Mouse (Mus musculus): ENCODE measurements around the gene Fkbp8.
A peak's percentile ranks its signal among the peaks of the same experiment; 100 is the strongest.
"Not testable (repeated sequence)": the region's sequence is repeated elsewhere in the genome, so short reads cannot be mapped to it uniquely, and the experiment has no call there.

Gene Fkbp8

GRCm38 (mm10) chr8:70501820-70502529 lies 25.5 kb upstream of the Fkbp8 start:
- no peak for DNase-seq (ENCODE audit: low read depth, low spot score)

DNA sequence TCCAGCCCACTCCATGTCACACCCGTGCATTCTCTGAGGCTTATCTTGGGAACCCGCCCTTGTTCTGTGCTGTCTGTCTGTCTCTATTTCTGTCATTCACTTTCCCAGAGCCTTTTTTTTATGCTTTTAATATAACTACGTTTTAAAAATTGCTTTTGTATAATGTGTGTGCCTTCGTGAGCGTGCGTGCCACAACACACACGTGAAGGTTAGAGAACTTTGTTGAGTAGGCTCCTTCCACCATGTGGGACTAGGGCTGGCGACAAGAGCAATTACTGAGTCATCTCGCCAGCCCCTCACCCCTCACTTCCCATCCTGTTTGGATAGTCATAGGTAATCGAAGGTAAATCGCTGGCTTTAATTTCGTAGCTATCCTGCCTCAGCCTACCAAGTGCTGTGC lies 25.0 kb upstream of the Fkbp8 start:
- no peak for DNase-seq (ENCODE audit: low read depth, low spot score)

- peak; percentile 86 for DNase-seq (ENCODE audit: low read depth, low spot score)
These were observed 24.3 kb upstream of the Fkbp8 start for GRCm38 (mm10) chr8:70503062-70503750.

DNA sequence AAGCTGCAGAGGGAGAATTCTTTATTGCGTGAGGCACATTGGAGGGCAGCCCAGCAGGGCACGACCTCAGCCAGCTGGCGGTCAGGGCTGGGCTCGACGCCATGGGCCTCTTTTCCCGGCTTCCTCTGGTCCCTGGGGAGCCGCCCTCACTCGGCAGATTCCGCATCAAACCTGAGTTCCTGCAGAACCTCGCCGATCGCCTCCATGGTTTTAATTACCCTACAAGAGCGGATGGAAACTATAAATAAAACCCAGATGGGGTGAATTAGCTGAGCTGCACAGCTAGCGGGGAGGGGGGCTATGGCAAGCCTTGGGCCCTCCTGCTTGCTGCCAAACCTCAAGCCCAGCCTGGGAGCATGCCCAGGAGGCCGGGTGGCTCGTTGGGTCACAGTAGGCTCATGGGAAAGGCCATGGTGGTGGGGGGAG lies 23.2 kb upstream of the Fkbp8 start:
- no peak for DNase-seq (ENCODE audit: low read depth, low spot score)

GRCm38 (mm10) chr8:70504851-70505250 lies 22.7 kb upstream of the Fkbp8 start:
- peak; percentile 77 for DNase-seq (ENCODE audit: low read depth, low spot score)

DNA sequence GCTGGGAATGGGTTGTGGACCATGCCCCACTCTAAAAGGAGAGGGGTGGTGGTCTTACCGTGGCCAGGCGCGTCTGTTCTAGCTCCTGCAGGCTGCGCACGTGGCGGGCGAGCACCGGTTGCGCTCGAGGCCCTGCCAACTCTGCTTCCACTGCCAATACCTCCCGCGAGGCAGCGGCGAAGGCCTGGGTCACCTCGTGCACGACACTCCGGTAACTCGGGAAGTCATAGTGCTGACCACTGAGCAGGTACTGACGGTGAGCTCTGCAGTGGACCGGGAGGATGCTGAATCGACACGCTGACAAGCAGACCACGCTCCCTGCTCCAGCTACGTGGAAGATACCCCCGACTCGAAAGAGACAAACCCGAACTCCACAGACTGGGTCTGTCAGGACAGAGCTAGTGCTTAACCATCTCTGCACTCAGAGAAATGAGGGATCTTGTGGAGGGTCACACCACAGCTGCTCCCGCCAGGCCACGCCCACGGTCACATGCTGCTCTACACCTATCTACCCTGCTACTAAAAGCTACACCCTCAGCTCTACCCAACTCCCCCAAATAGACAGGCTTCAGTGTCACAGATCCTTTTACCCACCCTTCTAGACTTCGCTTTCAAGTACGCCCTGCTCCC lies 21.7 kb upstream of the Fkbp8 start:
- DNase-seq (ENCODE audit: low read depth, low spot score) = no peak

GRCm38 (mm10) chr8:70506328-70507026 lies 21.0 kb upstream of the Fkbp8 start, which contains the start of gene Rex1bd:
TSS of gene Rex1bd (minus strand) at chr8:70506752.
- DNase-seq (ENCODE audit: low read depth, low spot score) = peak; percentile 99

DNA sequence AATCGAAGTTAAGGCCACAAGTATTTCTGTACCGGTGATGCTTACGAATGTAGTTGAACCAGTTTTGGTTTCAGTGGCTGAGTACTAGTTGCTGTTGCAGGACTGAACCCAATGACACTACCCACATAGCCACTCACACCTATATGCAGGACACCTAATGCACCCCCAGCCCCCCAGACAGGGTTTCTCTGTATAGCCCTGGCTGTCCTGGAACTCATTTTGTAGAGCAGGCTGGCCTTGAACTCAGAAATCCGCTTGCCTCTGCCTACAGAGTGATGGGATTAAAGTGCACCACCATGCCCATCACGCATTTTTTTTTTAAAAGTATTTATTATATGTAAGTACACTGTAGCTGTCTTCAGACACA lies 20.5 kb upstream of the Fkbp8 start:
- no peak for DNase-seq (ENCODE audit: low read depth, low spot score)

DNA sequence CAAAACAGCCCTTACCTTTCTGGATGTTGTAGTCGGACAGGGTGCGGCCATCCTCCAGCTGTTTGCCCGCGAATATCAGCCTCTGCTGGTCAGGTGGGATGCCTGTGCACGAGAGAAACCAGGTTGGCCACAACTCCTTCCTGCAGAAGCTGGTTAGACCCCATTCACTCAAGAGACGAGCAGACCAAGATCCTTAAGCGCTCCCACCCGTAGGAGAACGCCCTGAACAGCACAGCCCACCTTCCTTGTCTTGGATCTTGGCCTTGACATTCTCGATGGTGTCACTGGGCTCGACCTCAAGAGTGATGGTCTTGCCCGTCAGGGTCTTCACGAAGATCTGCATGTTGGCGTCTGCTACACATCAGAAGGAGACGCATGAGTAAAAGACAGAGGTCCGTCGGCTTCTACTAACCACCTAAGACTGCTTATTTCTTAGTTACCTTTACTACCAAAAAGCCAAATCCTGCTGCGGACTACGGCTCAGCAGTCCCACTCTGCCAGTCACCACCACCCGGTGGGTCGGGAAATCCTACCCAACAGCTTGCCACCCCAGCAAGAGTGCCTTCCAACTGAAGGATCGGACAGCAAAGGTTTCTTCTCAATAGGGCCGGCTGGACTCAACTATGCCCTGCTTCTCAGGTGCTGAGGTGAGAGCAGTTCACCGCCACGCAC lies 18.1 kb upstream of the Fkbp8 start:
- no peak for DNase-seq (ENCODE audit: low read depth, low spot score)

DNA sequence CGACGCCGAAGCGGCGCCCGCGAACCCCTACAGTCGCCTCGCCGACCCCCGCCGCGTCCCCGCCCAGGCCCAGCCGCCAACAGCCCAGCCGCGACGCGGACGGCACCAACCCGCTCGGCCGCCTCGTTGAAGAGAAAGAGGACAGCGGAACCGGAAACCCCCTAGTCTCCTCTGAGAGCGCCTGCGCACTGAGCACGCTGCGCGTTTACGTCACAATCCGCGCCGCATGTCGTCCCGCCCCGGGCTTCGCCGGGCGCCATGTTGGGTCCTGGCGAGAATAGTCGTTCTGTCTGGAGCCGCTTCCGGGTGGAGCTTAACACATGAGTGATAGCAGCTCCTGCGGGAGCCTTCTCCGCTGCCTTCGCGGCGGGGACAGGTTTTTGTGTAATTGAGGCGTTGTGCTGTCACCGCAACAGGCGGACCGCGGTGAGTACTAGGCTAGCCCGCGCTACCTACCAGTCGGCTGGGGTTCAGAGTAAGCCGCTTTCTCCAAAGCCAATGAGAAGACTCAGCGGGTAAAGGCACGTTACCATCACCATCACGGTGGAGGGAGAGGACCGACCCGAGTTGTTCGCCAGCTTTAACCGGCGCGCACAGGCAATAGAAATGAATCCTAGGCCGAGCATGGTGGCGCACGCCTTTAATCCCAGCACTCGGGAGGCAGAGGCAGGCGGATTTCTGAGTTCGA lies 17.2 kb upstream of the Fkbp8 start, which contains the start of gene Uba52:
Uba52 (minus strand) TSS at position 574 of the 688 bp plus-strand sequence.
- DNase-seq (ENCODE audit: low read depth, low spot score) = peak; percentile 98

- not testable (repeated sequence) for DNase-seq (ENCODE audit: low read depth, low spot score)
These were observed 16.4 kb upstream of the Fkbp8 start for GRCm38 (mm10) chr8:70511174-70511573.

- no peak for DNase-seq (ENCODE audit: low read depth, low spot score)
These were observed 15.8 kb upstream of the Fkbp8 start for GRCm38 (mm10) chr8:70511770-70512169.

- no peak for DNase-seq (ENCODE audit: low read depth, low spot score)
These were observed 15.1 kb upstream of the Fkbp8 start for GRCm38 (mm10) chr8:70512253-70512903.

- DNase-seq (ENCODE audit: low read depth, low spot score) = no peak
These were observed 14.1 kb upstream of the Fkbp8 start for GRCm38 (mm10) chr8:70513441-70513840.

DNA sequence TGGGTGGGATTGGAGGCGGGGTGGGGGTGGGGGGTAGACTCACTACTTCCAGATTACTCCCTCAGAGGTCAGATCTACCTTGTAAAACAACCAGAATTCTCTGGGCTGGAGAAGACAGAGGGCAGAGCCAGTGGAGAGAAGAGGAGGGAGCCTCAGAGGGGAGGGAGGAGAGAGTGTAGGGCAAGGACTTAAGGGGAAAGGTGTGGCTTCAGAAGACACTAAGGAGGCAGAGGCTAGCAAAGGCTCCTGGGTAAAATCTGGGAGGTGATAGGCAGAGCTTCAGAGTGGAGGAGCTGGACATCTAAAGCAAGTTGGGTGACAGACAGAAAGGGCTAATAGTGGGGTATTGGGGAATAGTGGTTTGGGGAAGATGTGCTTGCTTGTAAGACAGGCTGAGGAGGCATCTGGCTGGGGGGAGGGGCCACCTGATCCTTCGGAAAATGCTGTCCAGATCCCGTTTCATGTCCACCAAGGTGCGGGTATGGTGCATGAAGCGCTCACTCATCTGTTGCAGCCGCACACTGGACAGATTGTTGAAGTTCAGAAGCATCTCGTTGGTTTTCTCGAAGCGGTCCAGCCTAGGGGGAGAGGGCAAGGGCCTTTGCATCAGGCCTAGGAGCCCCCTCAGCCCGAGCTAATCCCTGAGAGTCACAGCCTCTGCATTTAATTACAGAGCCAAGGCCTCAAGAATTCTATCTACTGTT lies 9.4 kb upstream of the Fkbp8 start:
- peak; percentile 75 for DNase-seq (ENCODE audit: low read depth, low spot score)

DNA sequence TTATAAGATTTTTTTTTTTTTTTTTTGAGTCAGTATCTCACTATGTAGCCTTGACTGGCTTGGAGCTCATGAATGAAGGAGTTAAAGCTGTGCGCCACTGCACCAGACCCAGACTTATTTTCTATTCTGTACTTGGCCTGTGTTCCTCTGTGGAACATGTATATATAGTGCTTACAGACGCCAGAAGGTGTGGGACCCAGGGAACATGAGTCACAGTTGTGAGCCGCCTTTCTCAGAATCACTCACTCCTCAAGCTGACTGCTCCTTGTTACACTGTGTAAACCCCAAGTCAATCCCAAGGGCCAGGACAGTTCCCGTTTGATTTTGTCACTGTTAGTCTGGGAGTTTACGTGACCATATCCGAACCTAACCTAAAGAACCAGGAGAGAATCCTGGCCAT lies 8.5 kb upstream of the Fkbp8 start:
- DNase-seq (ENCODE audit: low read depth, low spot score) = no peak

- no peak for DNase-seq (ENCODE audit: low read depth, low spot score)
These were observed 7.9 kb upstream of the Fkbp8 start for GRCm38 (mm10) chr8:70519606-70520005.

DNA sequence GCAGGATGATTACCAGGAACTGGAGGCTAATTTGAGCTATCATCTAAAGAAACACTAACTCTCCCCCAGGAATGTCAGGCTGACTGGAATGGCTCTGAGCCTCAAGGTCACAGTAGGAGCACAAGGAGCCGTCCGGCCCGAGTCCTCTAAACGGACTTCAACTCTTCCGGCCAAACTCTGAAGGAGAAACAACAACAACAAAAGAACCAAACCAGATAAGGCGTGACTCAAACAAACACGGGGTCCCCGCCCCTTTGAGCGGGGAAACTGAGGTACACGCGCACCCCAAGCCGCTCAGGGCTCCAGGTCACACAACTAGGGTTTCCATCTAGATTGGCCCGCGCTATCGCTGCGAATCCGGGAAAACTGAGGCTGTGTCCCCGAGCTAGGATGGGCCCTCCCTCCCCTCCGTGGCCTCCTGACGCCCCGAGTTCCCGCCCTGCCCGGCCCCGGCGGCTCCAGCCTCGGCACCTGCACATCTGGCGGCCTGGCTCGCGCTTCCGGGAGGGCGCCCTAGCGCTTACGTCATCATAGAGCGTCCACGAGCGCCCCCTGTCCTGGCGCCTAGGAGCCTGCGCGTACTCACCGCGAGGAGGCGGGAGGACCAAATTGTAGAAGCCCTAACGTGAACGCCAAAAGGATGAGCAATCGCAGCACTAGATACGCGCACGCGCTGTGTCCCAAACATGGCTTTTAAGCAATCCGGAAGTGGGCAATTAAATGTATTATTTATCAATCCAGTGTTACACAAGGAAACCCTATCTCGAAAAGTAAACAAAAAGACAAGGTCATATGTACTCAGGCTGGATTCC lies 4.7 kb upstream of the Fkbp8 start:
- DNase-seq (ENCODE audit: low read depth, low spot score) = peak; percentile 99

- no peak for DNase-seq (ENCODE audit: low read depth, low spot score)
These were observed 413 bp upstream of the Fkbp8 start for GRCm38 (mm10) chr8:70527111-70527511.
